Mouse (Mus musculus): Measurements from ENCODE around the gene Cish. TPM values are rescaled to one million over a fixed set of nuclear protein-coding genes. Genes with fewer than 3 reads are reported as not detected.

Gene Cish
- polyA plus RNA-seq, 1 experiment: not detected

DNA sequence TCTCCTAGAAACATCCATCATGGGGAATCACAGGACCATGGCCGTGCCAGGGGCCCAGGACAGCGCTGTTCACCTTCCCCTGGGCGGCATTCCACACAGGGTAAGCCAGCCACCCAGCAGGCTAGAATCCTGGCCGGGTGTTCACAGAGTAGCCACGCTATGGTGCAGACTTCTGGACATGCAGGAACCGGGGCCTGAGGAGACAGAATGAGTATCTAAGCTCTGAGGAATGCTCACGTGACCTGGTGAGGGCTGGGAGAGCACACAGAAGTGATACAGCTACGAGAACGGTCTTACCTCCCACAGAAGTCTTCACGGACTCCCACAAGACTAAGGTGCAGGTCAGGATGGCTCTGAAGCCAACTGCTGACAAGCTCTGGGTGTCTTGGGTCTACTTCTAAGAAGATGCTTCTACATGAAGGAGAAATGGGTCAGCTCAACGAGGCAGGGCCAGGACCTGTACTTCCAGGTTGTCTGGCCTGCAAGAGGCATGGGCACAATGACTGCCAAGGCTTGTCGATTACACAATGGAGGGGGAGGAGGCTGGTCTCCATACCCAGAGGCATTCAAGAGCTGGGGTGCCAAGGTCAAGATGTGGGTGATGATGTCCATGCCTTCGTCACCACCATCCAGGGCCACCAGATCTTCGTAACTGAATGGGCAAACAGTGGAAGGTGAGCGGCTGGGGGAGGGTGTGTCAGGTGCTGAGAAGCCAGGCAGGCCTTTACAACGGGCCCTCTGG is 32.2 kb downstream of the Cish start:
- TF ChIP-seq CTCF (IDR thresholded peaks at IDR 0.05; ENCODE audit: insufficient read depth, low read depth, low read length): no peak
- no peaks in the 10 kb centered on the region for H3K4me1 ChIP-seq (ENCODE audit: control insufficient read depth, insufficient read depth, low read length)
- H3K4me3 ChIP-seq (ENCODE audit: insufficient read depth, low read depth, low read length): no peak overlapping the region
- 91% methylated on average over 16 of the region's 16 CpGs for WGBS
- no peak overlapping the region for H3K27ac ChIP-seq (ENCODE audit: insufficient read depth, low read depth, low read length)

DNA sequence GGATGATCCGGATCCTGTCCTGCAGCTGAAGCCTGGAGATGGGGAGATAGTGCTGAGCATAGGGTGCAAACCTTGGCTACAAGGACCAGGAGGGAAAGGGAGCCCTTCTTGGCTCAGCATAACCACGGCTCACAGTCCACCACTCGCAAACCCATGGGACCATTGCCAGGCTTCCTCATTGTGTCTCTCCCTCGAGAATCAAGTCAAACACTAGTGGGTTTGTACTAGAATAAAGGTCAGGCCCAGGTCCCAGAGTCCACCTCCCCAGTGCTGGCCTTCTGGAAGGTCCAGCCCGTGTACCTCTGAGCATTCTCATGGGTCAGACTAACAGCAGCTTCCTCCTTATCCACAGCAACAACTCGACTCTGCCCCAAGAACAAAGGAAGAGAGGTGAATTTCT is 35.0 kb downstream of the Cish start:
- TF ChIP-seq POLR2A (IDR thresholded peaks at IDR 0.05; ENCODE audit: insufficient read depth, low read depth, low read length) (no peak), CTCF (IDR thresholded peaks at IDR 0.05; ENCODE audit: insufficient read depth, low read depth, low read length) (no peak)
- 65% methylated on average over 6 of the region's 6 CpGs for WGBS
- Histone ChIP-seq H3K4me3 (ENCODE audit: insufficient read depth, low read depth, low read length) (no peak overlapping the region), H3K4me1 (ENCODE audit: control insufficient read depth, insufficient read depth, low read length) (no peaks in the 10 kb centered on the region), H3K27ac (ENCODE audit: insufficient read depth, low read depth, low read length) (no peak overlapping the region)

DNA sequence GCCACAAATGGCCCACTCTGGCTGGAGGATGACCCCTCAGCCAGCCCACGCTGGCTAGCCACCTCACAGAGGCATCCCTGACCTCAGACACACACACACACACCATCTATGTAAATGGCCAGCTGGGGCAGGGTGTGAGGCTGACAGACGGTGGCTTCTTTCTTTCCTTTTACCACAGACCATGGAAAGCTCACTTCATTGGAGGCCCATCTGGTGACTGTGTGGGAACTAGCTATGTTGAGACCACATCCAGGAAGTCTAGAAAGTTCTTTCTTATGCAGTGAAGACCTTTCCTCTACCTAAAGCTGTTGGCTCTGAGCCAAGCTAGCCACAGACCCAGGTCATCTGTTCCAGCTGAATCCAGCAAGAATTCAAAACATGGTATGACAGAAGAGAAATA is 37.9 kb downstream of the Cish start:
- no peaks in the 10 kb centered on the region for H3K4me1 ChIP-seq (ENCODE audit: control insufficient read depth, insufficient read depth, low read length)
- no peak overlapping the region for H3K27ac ChIP-seq (ENCODE audit: insufficient read depth, low read depth, low read length)
- WGBS: 83% methylated on average over 2 of the region's 2 CpGs
- TF ChIP-seq CTCF (IDR thresholded peaks at IDR 0.05; ENCODE audit: insufficient read depth, low read depth, low read length): no peak
- TF ChIP-seq POLR2A (IDR thresholded peaks at IDR 0.05; ENCODE audit: insufficient read depth, low read depth, low read length): no peak
- H3K4me3 ChIP-seq (ENCODE audit: insufficient read depth, low read depth, low read length): no peak overlapping the region

DNA sequence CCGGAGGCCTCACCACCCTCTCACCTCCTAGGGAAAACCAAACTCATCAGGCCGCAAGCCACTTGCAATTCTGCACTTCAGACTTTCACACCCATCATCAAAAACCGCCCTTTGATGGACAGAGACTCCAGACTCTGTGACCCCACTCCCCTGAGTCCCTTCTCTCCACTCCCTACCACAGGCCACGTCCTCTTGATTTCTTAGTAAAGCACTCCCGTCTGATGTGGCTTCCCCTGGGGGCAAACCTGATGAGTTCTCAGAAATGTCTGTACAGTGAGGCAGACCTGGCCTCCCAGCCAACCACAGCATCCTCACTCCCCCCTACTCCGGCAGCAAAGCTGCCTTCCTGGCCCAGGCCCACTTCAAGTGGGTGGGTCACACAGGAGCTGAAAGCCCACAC is 38.5 kb downstream of the Cish start:
- Histone ChIP-seq H3K4me1 (ENCODE audit: control insufficient read depth, insufficient read depth, low read length) (no peaks in the 10 kb centered on the region), H3K4me3 (ENCODE audit: insufficient read depth, low read depth, low read length) (no peak overlapping the region), H3K27ac (ENCODE audit: insufficient read depth, low read depth, low read length) (no peak overlapping the region)
- 93% methylated on average over 6 of the region's 6 CpGs for WGBS
- TF ChIP-seq POLR2A (IDR thresholded peaks at IDR 0.05; ENCODE audit: insufficient read depth, low read depth, low read length): no peak
- TF ChIP-seq CTCF (IDR thresholded peaks at IDR 0.05; ENCODE audit: insufficient read depth, low read depth, low read length): no peak

DNA sequence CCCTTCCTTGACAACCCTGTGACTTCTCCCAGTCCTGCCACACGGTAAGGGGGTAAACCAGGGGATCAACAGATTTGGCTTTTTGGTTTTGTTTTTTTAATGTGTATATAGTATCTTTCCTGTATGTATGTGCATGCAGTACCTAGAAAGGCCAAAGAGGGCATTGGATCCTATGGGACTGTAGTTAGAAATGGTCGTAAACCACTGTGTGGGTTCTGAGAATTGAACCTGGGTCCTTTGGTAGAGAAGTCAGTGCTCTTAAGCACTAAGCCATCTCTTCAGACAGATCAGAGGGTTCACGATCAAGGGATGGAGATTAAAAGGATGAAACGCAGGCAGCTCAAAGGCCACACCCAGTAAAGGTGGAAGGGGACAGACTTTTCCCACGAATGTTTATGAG is 39.2 kb downstream of the Cish start:
- Histone ChIP-seq H3K4me3 (ENCODE audit: insufficient read depth, low read depth, low read length) (no peak overlapping the region), H3K27ac (ENCODE audit: insufficient read depth, low read depth, low read length) (no peak overlapping the region), H3K4me1 (ENCODE audit: control insufficient read depth, insufficient read depth, low read length) (no peaks in the 10 kb centered on the region)
- TF ChIP-seq POLR2A (IDR thresholded peaks at IDR 0.05; ENCODE audit: insufficient read depth, low read depth, low read length): no peak
- no peak for TF ChIP-seq CTCF (IDR thresholded peaks at IDR 0.05; ENCODE audit: insufficient read depth, low read depth, low read length)
- WGBS: 93% methylated on average over 5 of the region's 5 CpGs

DNA sequence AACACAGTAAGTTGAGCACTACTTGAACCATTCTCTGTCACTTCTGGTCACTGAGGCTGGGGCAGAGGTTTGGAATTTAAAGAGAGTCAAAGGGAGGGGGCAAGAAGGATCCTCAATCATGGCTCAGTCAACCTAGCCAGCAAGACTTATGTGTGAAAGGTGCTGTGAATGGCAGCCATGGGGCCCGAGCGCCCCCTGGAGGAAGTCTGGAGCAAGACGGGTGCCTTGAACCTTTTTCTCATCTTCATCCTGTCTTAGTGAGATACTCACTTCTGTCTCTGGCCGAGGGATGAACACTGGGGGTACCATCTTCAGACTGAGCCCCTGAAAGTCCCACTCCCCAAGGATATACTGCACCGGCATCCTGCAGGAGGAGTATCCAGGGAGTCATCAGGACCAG is 40.1 kb downstream of the Cish start:
- Histone ChIP-seq H3K4me1 (ENCODE audit: control insufficient read depth, insufficient read depth, low read length) (no peaks in the 10 kb centered on the region), H3K4me3 (ENCODE audit: insufficient read depth, low read depth, low read length) (no peak overlapping the region), H3K27ac (ENCODE audit: insufficient read depth, low read depth, low read length) (no peak overlapping the region)
- WGBS: 11% methylated on average over 5 of the region's 5 CpGs
- TF ChIP-seq CTCF (IDR thresholded peaks at IDR 0.05; ENCODE audit: insufficient read depth, low read depth, low read length): peak; percentile 71
- no peak for TF ChIP-seq POLR2A (IDR thresholded peaks at IDR 0.05; ENCODE audit: insufficient read depth, low read depth, low read length)

DNA sequence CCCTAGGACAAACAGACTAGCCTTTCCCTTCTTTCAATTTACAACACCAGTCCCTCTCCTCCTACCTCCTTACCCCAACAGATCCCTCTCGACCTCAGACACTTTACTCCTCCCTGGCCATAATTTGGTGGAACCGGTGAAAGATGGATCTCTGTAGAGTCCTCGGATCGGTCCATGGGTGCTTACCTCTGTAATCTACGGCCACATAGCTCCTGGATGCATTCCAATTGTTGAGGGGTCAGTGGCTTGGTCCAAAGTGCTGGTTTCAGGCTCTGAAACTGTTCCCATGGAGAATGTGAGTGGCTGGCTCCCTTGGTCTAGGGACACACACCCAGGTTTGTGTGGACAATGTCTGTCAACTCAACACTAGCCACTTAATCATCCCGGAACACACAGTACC is 40.6 kb downstream of the Cish start:
- H3K4me3 ChIP-seq (ENCODE audit: insufficient read depth, low read depth, low read length): no peak overlapping the region
- WGBS: 86% methylated on average over 6 of the region's 6 CpGs

DNA sequence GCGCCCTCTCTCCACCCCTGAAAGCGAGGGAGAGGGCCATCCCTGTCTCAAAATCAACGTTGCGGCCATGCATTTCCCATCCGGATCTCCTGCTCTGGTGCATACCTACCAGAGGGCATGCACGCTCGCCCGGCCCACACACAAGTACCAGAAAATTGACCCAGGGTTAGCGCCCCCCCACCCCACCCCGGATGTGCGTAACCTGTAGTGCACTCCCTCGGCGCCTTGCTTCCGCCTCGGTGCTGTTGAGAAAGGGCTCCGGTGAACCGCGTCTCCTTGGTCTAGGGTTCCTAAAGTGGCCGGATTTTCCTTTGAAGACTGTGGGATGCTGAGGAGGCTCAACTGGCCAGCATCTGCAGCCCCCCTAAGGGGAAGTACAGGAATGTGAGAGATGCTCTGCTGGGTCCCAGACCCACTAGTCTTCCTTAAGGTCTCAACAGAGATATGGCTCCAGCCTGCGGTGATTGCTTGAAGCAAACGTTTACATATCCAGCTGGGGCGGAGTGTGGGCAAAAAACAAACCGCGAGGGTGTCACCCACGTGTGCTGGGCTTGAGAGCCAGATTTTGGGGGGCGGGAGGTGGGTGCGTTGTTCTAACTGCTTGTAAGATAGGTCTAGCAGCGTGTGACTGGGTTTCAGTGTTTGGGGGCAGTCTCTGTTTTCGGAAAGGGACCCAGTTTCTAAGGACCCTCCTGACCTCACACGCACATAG is 42.5 kb downstream of the Cish start, which contains the start of gene Hemk1:
Hemk1 (minus strand) TSS at position 179 of the 712 bp plus-strand sequence.
- H3K27ac ChIP-seq (ENCODE audit: insufficient read depth, low read depth, low read length): peak within 1 kb of the TSS; percentile 86
- TF ChIP-seq CTCF (IDR thresholded peaks at IDR 0.05; ENCODE audit: insufficient read depth, low read depth, low read length) (no peak), POLR2A (IDR thresholded peaks at IDR 0.05; ENCODE audit: insufficient read depth, low read depth, low read length) (peak; percentile 68)
- WGBS: 2% methylated on average over 30 of the region's 30 CpGs
- peak within 1 kb of the TSS; percentile 61 for H3K4me3 ChIP-seq (ENCODE audit: insufficient read depth, low read depth, low read length)
- H3K4me1 ChIP-seq (ENCODE audit: control insufficient read depth, insufficient read depth, low read length): peaks cover 13% of the 10 kb centered on the region; the same call in 1 of the 2 replicates

More for the DNA sequence above, 40.6 kb downstream of the Cish start:
- Histone ChIP-seq H3K4me1 (ENCODE audit: control insufficient read depth, insufficient read depth, low read length) (no peaks in the 10 kb centered on the region), H3K27ac (ENCODE audit: insufficient read depth, low read depth, low read length) (no peak overlapping the region)
- TF ChIP-seq POLR2A (IDR thresholded peaks at IDR 0.05; ENCODE audit: insufficient read depth, low read depth, low read length): no peak
- TF ChIP-seq CTCF (IDR thresholded peaks at IDR 0.05; ENCODE audit: insufficient read depth, low read depth, low read length): no peak

DNA sequence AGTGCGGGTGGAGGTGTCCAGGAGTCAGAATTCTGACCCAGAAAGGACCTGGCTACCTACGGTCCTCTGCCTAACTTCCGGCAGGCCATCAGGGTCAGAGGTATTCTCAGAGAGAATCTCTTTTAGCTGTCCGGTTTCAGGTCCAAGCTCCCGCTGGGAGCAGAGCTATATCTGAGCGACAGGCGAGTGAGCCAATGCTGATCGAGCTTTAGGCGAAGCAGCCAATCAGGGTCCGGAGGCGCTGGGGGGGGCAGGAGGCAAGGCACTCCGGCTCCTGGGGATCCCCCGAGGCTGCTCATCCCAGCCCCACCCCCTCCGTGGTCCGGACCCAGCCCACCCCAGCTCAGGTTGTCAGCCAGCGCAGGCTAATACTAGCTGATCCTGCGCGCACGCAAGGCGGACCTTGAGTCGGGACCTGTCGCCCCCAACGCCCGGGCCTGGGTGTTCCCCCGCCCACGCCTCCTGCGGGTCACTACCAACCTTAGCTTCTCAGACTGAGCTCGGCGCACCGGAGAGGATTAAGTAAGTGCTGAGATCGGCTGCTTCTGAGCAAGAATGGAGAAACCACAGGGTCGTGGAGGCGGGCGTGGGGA is 44.5 kb downstream of the Cish start, which contains the start of gene 6430571L13Rik:
6430571L13Rik (plus strand) TSS at position 336 of the 593 bp plus-strand sequence.
- WGBS: 2% methylated on average over 34 of the region's 34 CpGs
- H3K4me3 ChIP-seq (ENCODE audit: insufficient read depth, low read depth, low read length): peak within 1 kb of the TSS; percentile 81
- peak within 1 kb of the TSS; percentile 83 for H3K27ac ChIP-seq (ENCODE audit: insufficient read depth, low read depth, low read length)
- no peak for TF ChIP-seq POLR2A (IDR thresholded peaks at IDR 0.05; ENCODE audit: insufficient read depth, low read depth, low read length)
- no peak for TF ChIP-seq CTCF (IDR thresholded peaks at IDR 0.05; ENCODE audit: insufficient read depth, low read depth, low read length)
- peaks cover 23% of the 10 kb centered on the region for H3K4me1 ChIP-seq (ENCODE audit: control insufficient read depth, insufficient read depth, low read length)
